Mouse (Mus musculus): Measurements from ENCODE around the gene Ankrd22.

DNA sequence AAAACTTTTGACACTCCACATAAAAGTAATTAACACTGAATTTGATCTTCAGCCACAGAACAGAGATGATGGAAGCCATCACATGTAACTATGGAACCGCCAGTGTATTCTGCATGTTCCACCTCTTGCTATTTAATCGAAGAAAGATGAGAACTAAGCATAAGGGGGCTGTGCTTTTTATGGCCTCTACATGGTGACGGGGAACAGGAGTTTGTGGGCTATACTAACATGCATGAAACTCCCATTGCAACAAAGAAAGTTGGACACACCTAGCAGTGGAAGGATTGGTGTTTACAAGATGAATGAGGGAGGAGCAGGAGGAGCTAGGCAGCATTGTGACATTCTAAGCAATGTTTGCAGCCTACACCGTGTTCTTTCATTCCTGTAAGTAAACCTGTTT is 65.2 kb downstream of the Ankrd22 start, which contains the start of gene Lipm:
- TF ChIP-seq CTCF (IDR thresholded peaks at IDR 0.05; ENCODE audit: low read depth, low read length) (no peak), POLR2A (IDR thresholded peaks at IDR 0.05; ENCODE audit: extremely low read depth, insufficient read depth, low read length) (no peak)
